Mouse (Mus musculus) liver, postnatal 0 days (tissue): Measurements from ENCODE around the gene Gata5. TPM values are rescaled to one million over a fixed set of nuclear protein-coding genes. Genes with fewer than 3 reads are reported as not detected.

Experiments
- ATAC-seq: fragments of 200-750 bp; cut with Nextera tagmentation; 2 replicates; pipeline ENCODE4 v1.8.0; 2017; ENCODE audit warnings: mild to moderate bottlenecking, moderate library complexity
- DNase-seq: peaks from one replicate; pipeline ENCODE4 v3.0.0-alpha.2; 2016
- H3K27ac ChIP-seq: fragments of 300-500 bp; sonication (generic); 2 replicates; pipeline ENCODE4 v1.5.1; 2014; ENCODE audit warnings: antibody characterized with exemption, moderate library complexity, mild to moderate bottlenecking, low read depth
- H3K27me3 ChIP-seq: fragments of 300-500 bp; sonication (generic); 2 replicates; pipeline ENCODE4 v1.6.1; 2014; ENCODE audit warnings: low read length, control low read depth, mixed read lengths; ENCODE audit not compliant: insufficient read depth
- H3K36me3 ChIP-seq: fragments of 300-500 bp; sonication (generic); replicated peaks from 2 replicates; pipeline ENCODE4 v1.6.1; 2014; ENCODE audit warnings: mild to moderate bottlenecking, control low read depth, low read length, moderate library complexity, mixed read lengths; ENCODE audit not compliant: insufficient read depth
- H3K4me1 ChIP-seq: fragments of 300-500 bp; sonication (generic); 2 replicates; pipeline ENCODE4 v1.6.1; 2014; ENCODE audit warnings: antibody characterized with exemption, mild to moderate bottlenecking, control low read depth; ENCODE audit not compliant: insufficient read depth
- H3K4me2 ChIP-seq: fragments of 300-500 bp; sonication (generic); 2 replicates; pipeline ENCODE4 v1.6.1; 2014; ENCODE audit warnings: low read depth, mild to moderate bottlenecking, low read length, moderate library complexity, mixed read lengths
- H3K4me3 ChIP-seq: fragments of 300-500 bp; sonication (generic); 2 replicates; pipeline ENCODE4 v1.5.1; 2014; ENCODE audit warnings: low read depth, low read length
- H3K9ac ChIP-seq: fragments of 300-500 bp; sonication (generic); replicated peaks from 2 replicates; pipeline ENCODE4 v1.6.1; 2014; ENCODE audit warnings: mild to moderate bottlenecking, moderate library complexity
- H3K9me3 ChIP-seq: fragments of 300-500 bp; sonication (generic); 2 replicates; pipeline ENCODE4 v1.6.1; 2016; ENCODE audit warnings: mild to moderate bottlenecking, control low read depth, low read length, mixed read lengths
- CTCF ChIP-seq: sonication (generic); IDR thresholded peaks from 2 replicates; pipeline ENCODE4 v1.5.1; 2016; ENCODE audit warnings: antibody characterized with exemption, low read depth
- EP300 ChIP-seq: IDR thresholded peaks from 2 replicates; pipeline ENCODE4 v1.6.1; 2016; ENCODE audit warnings: antibody characterized with exemption, low read depth, mild to moderate bottlenecking
- WGBS: fragments of 180-500 bp; shearing (Covaris S2); extraction: QIAGEN DNeasy Blood & Tissue Kit; methylation state at CpG from one replicate; pipeline ENCODE4 v1.1.7; 2014; ENCODE audit not compliant: insufficient replicate concordance; 5-methylcytosine and 5-hydroxymethylcytosine counted together
- polyA plus RNA-seq: library from polyadenylated mRNA; unstranded; fragments of >200 nt; fragmentation: Nextera tagmentation; extraction: Ambion mirVana; gene quantifications from 2 replicates; pipeline ENCODE4 v1.2.1, GENCODE M21; 2015

The Gata5 gene
- polyA plus RNA-seq = 0.08 and 0.11 TPM in 2 replicates

- ATAC-seq (no peak), DNase-seq (peak; percentile 31)
- no peaks in the 10 kb centered on the region; the same call in 1 of the 2 replicates for H3K4me1 ChIP-seq
- no peaks in the 10 kb centered on the region for H3K36me3 ChIP-seq
- no peaks in the 10 kb centered on the region for H3K9me3 ChIP-seq
- H3K27ac ChIP-seq = no peak within 1 kb of the TSS
- peak within 1 kb of the TSS; percentile 28 for H3K4me3 ChIP-seq
- peaks cover 50% of the 10 kb centered on the region for H3K27me3 ChIP-seq
- WGBS = 3% methylated on average over 29 of the region's 33 CpGs
- TF ChIP-seq EP300 (no peak), CTCF (no peak)
- H3K9ac ChIP-seq = no peak within 1 kb of the TSS
- peak within 1 kb of the TSS; percentile 52 for H3K4me2 ChIP-seq
Observed at GRCm38 (mm10) chr2:180334551-180334986, at the start of gene Gata5. Gata5 (minus strand) TSS chr2:180334699.

GRCm38 (mm10) chr2:180376730-180377129 is 42.2 kb upstream of the Gata5 start:
- Histone ChIP-seq H3K36me3 (no peaks in the 10 kb centered on the region), H3K4me2 (no peak overlapping the region), H3K27ac (no peak overlapping the region), H3K27me3 (no peaks in the 10 kb centered on the region), H3K9ac (no peak overlapping the region), H3K9me3 (no peaks in the 10 kb centered on the region), H3K4me1 (no peaks in the 10 kb centered on the region), H3K4me3 (no peak overlapping the region)
- no peak for DNase-seq
- TF ChIP-seq CTCF (no peak), EP300 (no peak)
- ATAC-seq = no peak
- WGBS = 67% methylated on average over 5 of the region's 5 CpGs

GRCm38 (mm10) chr2:180373256-180373655 is 38.8 kb upstream of the Gata5 start:
- DNase-seq (no peak), ATAC-seq (no peak)
- TF ChIP-seq EP300 (no peak), CTCF (no peak)
- no peak overlapping the region for H3K4me2 ChIP-seq
- H3K9ac ChIP-seq = no peak overlapping the region
- 64% methylated on average over 10 of the region's 10 CpGs for WGBS
- H3K27ac ChIP-seq = no peak overlapping the region
- no peaks in the 10 kb centered on the region for H3K27me3 ChIP-seq
- no peaks in the 10 kb centered on the region for H3K4me1 ChIP-seq
- no peaks in the 10 kb centered on the region for H3K9me3 ChIP-seq
- no peak overlapping the region for H3K4me3 ChIP-seq
- no peaks in the 10 kb centered on the region for H3K36me3 ChIP-seq

GRCm38 (mm10) chr2:180368359-180368758 is 33.9 kb upstream of the Gata5 start:
- ATAC-seq = no peak
- no peak for DNase-seq
- no peak overlapping the region for H3K27ac ChIP-seq

GRCm38 (mm10) chr2:180367350-180367749 is 32.9 kb upstream of the Gata5 start:
- no peaks in the 10 kb centered on the region for H3K9me3 ChIP-seq
- 80% methylated on average over 4 of the region's 4 CpGs for WGBS
- H3K27me3 ChIP-seq = no peaks in the 10 kb centered on the region
- no peak overlapping the region for H3K4me3 ChIP-seq
- no peak overlapping the region for H3K27ac ChIP-seq
- ATAC-seq (no peak), DNase-seq (no peak)
- TF ChIP-seq EP300 = no peak
- no peak for TF ChIP-seq CTCF
- no peak overlapping the region for H3K4me2 ChIP-seq
- no peaks in the 10 kb centered on the region for H3K36me3 ChIP-seq
- no peaks in the 10 kb centered on the region for H3K4me1 ChIP-seq
- H3K9ac ChIP-seq = no peak overlapping the region

More at GRCm38 (mm10) chr2:180368359-180368758, 33.9 kb upstream of the Gata5 start:
- Histone ChIP-seq H3K4me2 (no peak overlapping the region), H3K36me3 (no peaks in the 10 kb centered on the region), H3K4me1 (no peaks in the 10 kb centered on the region), H3K9ac (no peak overlapping the region), H3K27me3 (no peaks in the 10 kb centered on the region), H3K4me3 (no peak overlapping the region), H3K9me3 (no peaks in the 10 kb centered on the region)
- TF ChIP-seq EP300 (no peak), CTCF (no peak)
- WGBS = 59% methylated on average over 5 of the region's 5 CpGs

GRCm38 (mm10) chr2:180363434-180363720 is 28.9 kb upstream of the Gata5 start:
- Histone ChIP-seq H3K4me1 (no peaks in the 10 kb centered on the region), H3K9ac (no peak overlapping the region), H3K27ac (no peak overlapping the region), H3K9me3 (no peaks in the 10 kb centered on the region), H3K36me3 (no peaks in the 10 kb centered on the region), H3K27me3 (no peaks in the 10 kb centered on the region), H3K4me2 (no peak overlapping the region), H3K4me3 (no peak overlapping the region)
- TF ChIP-seq CTCF = no peak
- 65% methylated on average over 3 of the region's 3 CpGs for WGBS
- DNase-seq = no peak
- ATAC-seq = no peak
